Mouse (Mus musculus) cerebellum, adult 2 months (tissue): ENCODE data around the gene Gins1. TPM values are rescaled to one million over a fixed set of nuclear protein-coding genes. Genes with fewer than 3 reads are reported as not detected.
A peak's percentile ranks its signal among the peaks of the same experiment; 100 is the strongest.

ENCODE experiments used
- DNase-seq, 2 experiments: peaks; one replicate each; pipeline ENCODE4 v3.0.0; 2021
- H3K27ac ChIP-seq: fragments of 200-500 bp; 2 replicates; pipeline ENCODE4 v1.5.1; 2012; ENCODE audit warnings: low read length, control low read depth, inconsistent platforms; ENCODE audit not compliant: insufficient read depth
- H3K27me3 ChIP-seq: fragments of 200-500 bp; 2 replicates; pipeline ENCODE4 v1.6.1; 2012; ENCODE audit warnings: inconsistent platforms, mild to moderate bottlenecking, low read length, moderate library complexity; ENCODE audit not compliant: control insufficient read depth, insufficient read depth
- H3K4me1 ChIP-seq: fragments of 200-500 bp; 2 replicates; pipeline ENCODE4 v1.6.1; 2011; ENCODE audit warnings: low read length; ENCODE audit not compliant: control insufficient read depth, insufficient read depth
- H3K4me3 ChIP-seq: fragments of 200-500 bp; replicated peaks from 2 replicates; pipeline ENCODE3; 2011; ENCODE audit warnings: mild to moderate bottlenecking, low read depth, low read length, control low read depth; ENCODE audit not compliant: insufficient read depth
- CTCF ChIP-seq: fragments of 200-500 bp; IDR thresholded peaks from 2 replicates; pipeline ENCODE4 v1.5.1; 2011; ENCODE audit warnings: low read depth, mild to moderate bottlenecking, control low read depth, low read length, moderate library complexity, borderline replicate concordance; ENCODE audit not compliant: insufficient read depth
- POLR2A ChIP-seq: fragments of 200-500 bp; IDR thresholded peaks from 2 replicates; pipeline ENCODE4 v1.6.1; 2011; ENCODE audit warnings: low read length, control low read depth, borderline replicate concordance; ENCODE audit not compliant: insufficient read depth
- WGBS: fragments of 180-500 bp; shearing (Covaris S2); methylation state at CpG from one replicate; pipeline ENCODE4 v1.1.7; 2018; 5-methylcytosine and 5-hydroxymethylcytosine counted together
- polyA plus RNA-seq: library from polyadenylated mRNA; depleted of rRNA; stranded (reverse); fragments of >200 nt; gene quantifications from 2 replicates; pipeline ENCODE4 v1.2.3, GENCODE M21; 2012; rRNA removed

Gins1 gene
- polyA plus RNA-seq: 1.3 TPM in 2 replicates

- no peaks in the 10 kb centered on the region for H3K27me3 ChIP-seq
- no peak for DNase-seq
- peak within 1 kb of the TSS; percentile 80 for H3K27ac ChIP-seq
- WGBS: 36% methylated on average over 9 of the region's 9 CpGs
- TF ChIP-seq CTCF (no peak), POLR2A (no peak)
- H3K4me1 ChIP-seq: peaks cover 4% of the 10 kb centered on the region
- peak within 1 kb of the TSS; percentile 94 for H3K4me3 ChIP-seq
Observed at GRCm38 (mm10) chr2:150904936-150905450, at the start of gene Gins1. Gene Gins1, plus strand, starts transcription at chr2:150905400.

GRCm38 (mm10) chr2:150858724-150859487 is 46.3 kb upstream of the Gins1 start:
- WGBS: 96% methylated on average over 9 of the region's 9 CpGs
- no peak overlapping the region for H3K27ac ChIP-seq

GRCm38 (mm10) chr2:150859709-150860470 is 45.3 kb upstream of the Gins1 start:
- 77% methylated on average over 11 of the region's 11 CpGs for WGBS
- Histone ChIP-seq H3K4me1 (no peaks in the 10 kb centered on the region), H3K4me3 (no peak overlapping the region), H3K27ac (no peak overlapping the region), H3K27me3 (no peaks in the 10 kb centered on the region)
- TF ChIP-seq CTCF (no peak), POLR2A (no peak)
- DNase-seq: no peak

More at GRCm38 (mm10) chr2:150858724-150859487, 46.3 kb upstream of the Gins1 start:
- no peaks in the 10 kb centered on the region for H3K4me1 ChIP-seq
- no peak overlapping the region for H3K4me3 ChIP-seq
- DNase-seq: no peak
- TF ChIP-seq CTCF (no peak), POLR2A (no peak)
- H3K27me3 ChIP-seq: no peaks in the 10 kb centered on the region

- Histone ChIP-seq H3K27me3 (no peaks in the 10 kb centered on the region), H3K27ac (no peak overlapping the region), H3K4me3 (no peak overlapping the region), H3K4me1 (no peaks in the 10 kb centered on the region)
- no peak for DNase-seq
- TF ChIP-seq CTCF (no peak), POLR2A (no peak)
- 92% methylated on average over 2 of the region's 2 CpGs for WGBS
Observed at GRCm38 (mm10) chr2:150861128-150861527, 44.1 kb upstream of the Gins1 start.

GRCm38 (mm10) chr2:150867021-150867420 is 38.2 kb upstream of the Gins1 start:
- Histone ChIP-seq H3K4me1 (no peaks in the 10 kb centered on the region), H3K27me3 (no peaks in the 10 kb centered on the region), H3K4me3 (no peak overlapping the region), H3K27ac (no peak overlapping the region)
- DNase-seq: no peak
- WGBS: 98% methylated on average over 2 of the region's 2 CpGs
- TF ChIP-seq POLR2A (no peak), CTCF (no peak)

GRCm38 (mm10) chr2:150869446-150869845 is 35.8 kb upstream of the Gins1 start:
- DNase-seq: no peak
- WGBS: 98% methylated on average over 1 of the region's 1 CpGs
- H3K4me1 ChIP-seq: no peaks in the 10 kb centered on the region; the same call in 1 of the 2 replicates
- no peak overlapping the region for H3K4me3 ChIP-seq
- H3K27me3 ChIP-seq: no peaks in the 10 kb centered on the region
- H3K27ac ChIP-seq: no peak overlapping the region
- TF ChIP-seq POLR2A: no peak
- TF ChIP-seq CTCF: no peak

GRCm38 (mm10) chr2:150874508-150874907 is 30.7 kb upstream of the Gins1 start:
- no peaks in the 10 kb centered on the region; the same call in 1 of the 2 replicates for H3K4me1 ChIP-seq
- H3K27me3 ChIP-seq: no peaks in the 10 kb centered on the region
- H3K4me3 ChIP-seq: no peak overlapping the region
- 80% methylated on average over 1 of the region's 1 CpGs for WGBS
- no peak overlapping the region for H3K27ac ChIP-seq
- TF ChIP-seq CTCF (no peak), POLR2A (no peak)
- DNase-seq: peak in 1 of 2 experiments; percentile 54
